Mouse (Mus musculus): Measurements from ENCODE around the gene Flvcr2.

The Flvcr2 gene

DNA sequence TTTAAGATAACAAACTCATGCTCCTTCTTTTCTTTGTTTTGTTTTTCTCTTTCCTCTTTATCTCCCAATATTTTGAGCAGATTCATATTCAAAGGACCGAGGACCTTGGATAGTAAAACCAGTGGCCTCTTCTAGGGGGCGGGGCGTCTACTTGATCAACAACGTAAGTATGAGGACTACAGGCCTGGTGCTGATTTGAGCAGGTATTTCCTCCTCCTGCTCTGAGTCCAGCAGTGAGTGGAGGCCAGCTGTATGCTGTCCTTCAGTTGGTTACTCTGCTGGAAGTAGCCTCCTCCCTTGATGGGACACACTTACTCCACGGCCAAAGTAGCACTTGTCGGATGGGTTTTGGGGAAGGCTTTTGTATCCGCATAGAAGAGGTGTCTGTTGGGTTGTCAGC lies 111.0 kb downstream of the Flvcr2 start:
- DNase-seq (ENCODE audit: low read depth, low spot score), result no peak

DNA sequence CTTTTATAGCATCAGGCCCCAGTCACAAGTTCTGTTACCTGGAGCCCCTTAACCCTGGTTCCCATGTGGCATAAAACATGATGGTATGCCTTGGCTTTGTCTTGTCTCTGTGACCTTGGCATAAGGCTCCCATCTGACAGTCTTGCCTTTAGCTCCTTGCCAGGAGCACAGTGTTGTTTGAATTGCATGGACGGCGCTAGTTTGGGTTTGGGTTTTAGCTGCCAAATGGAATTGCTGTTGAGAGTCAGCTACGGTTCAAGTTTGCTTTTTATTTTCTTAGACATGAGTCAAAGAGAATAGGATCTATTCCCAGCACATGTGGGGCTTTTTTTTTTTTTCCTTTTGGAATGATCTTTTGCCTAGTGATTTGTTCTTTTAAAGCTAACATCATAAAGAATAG lies 112.8 kb downstream of the Flvcr2 start:
- DNase-seq (ENCODE audit: low read depth, low spot score), result no peak

DNA sequence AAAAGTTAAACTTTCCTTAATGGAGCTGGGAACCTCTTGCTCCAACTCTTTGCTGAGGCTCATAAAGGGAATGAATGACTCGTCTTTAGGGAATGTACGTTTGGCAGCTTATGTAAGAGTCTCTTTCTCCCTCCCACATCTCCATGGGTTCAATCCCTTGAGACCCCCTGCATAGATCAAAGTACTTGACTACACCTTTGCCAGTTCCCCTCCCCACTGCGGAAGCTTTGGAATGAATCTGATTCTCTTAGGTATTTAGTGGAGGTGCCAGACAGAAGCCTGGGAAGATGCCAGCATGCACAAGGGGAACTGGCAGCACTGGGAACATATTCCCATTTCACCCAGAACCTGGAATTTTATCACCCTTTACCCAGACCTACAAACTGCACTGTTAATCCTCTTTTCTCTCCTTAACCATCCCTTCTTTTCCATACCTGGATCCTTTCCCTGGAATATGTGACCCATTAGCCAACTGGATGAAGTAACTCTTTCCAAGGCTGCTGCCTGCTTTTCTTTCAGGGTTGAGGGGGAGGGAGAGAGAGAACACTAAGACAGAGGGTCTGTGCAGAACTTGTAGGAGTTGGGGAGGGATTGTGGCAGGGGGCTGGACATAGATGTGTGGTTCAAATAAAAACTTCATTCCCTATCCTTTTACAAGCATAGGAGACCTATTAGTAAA lies 113.3 kb downstream of the Flvcr2 start:
- DNase-seq (ENCODE audit: low read depth, low spot score), result no peak

DNA sequence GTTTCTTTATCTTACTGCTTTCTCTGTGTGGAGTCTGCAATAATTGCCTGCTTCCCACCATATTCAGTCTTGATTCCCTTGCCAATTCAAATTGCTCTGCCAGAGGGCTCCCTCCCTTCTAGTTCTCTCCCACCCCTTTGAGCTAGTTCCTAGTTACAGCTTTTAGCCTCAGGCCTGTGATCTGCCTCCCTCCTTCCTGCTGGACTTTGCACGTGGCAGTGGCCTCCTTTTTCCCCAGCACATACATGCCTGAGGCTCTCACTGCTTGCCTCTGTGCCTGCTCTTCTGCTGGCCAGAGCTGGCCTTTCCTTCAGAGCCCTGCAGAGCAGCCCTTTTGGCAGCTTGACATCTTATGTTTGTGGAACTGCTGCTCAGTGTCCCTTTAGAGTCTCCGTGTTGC lies 116.2 kb downstream of the Flvcr2 start:
- no peak for DNase-seq (ENCODE audit: low read depth, low spot score)

Measured in mesoderm, embryonic 11.5 days (tissue).